Mouse (Mus musculus) C2C12 (cell line): ENCODE results near the gene Tspan14. TPM values are rescaled to one million over a fixed set of nuclear protein-coding genes. Genes with fewer than 3 reads are reported as not detected.

Experiments used
- H3K27me3 ChIP-seq: one replicate; pipeline ENCODE4 v1.6.1; 2011; ENCODE audit not compliant: control insufficient read depth, insufficient read depth, insufficient read length
- H3K36me3 ChIP-seq: one replicate; pipeline ENCODE4 v1.6.1; 2011; ENCODE audit not compliant: control insufficient read depth, insufficient read depth
- H3K4me3 ChIP-seq: one replicate; pipeline ENCODE4 v1.5.1; 2011; ENCODE audit warnings: mild to moderate bottlenecking, control low read depth; ENCODE audit not compliant: poor library complexity, insufficient read depth, severe bottlenecking
- H3K79me2 ChIP-seq: one replicate; pipeline ENCODE4 v1.6.1; 2011; ENCODE audit not compliant: control insufficient read depth, insufficient read depth
- H3K79me3 ChIP-seq: one replicate; pipeline ENCODE4 v1.6.1; 2011; ENCODE audit warnings: low read depth, control low read depth
- H3ac ChIP-seq: one replicate; pipeline ENCODE3; 2011; ENCODE audit warnings: low read depth; ENCODE audit not compliant: control insufficient read depth, insufficient read length
- CEBPB ChIP-seq: IDR thresholded peaks from one replicate; pipeline ENCODE4 v1.6.1; 2011; ENCODE audit warnings: low read depth, mild to moderate bottlenecking, control low read depth, moderate library complexity
- CTCF ChIP-seq: IDR thresholded peaks from one replicate; pipeline ENCODE4 v1.5.1; 2011; ENCODE audit not compliant: control insufficient read depth, insufficient read depth, insufficient read length
- FOSL1 ChIP-seq: IDR thresholded peaks from one replicate; pipeline ENCODE4 v1.8.0; 2011; ENCODE audit warnings: mild to moderate bottlenecking, low read length; ENCODE audit not compliant: poor library complexity, insufficient read depth, severe bottlenecking
- MAX ChIP-seq: IDR thresholded peaks from one replicate; pipeline ENCODE4 v1.6.1; 2011; ENCODE audit warnings: mild to moderate bottlenecking, control low read depth
- MYOD1 ChIP-seq: IDR thresholded peaks from one replicate; pipeline ENCODE4 v1.6.1; 2011; ENCODE audit warnings: low read depth; ENCODE audit not compliant: control insufficient read depth, insufficient read length
- MYOG ChIP-seq: IDR thresholded peaks from one replicate; pipeline ENCODE4 v1.6.1; 2011; ENCODE audit not compliant: control insufficient read depth, insufficient read length; ENCODE audit errors: extremely low read depth
- USF1 ChIP-seq: IDR thresholded peaks from one replicate; pipeline ENCODE4 v1.6.1; 2011; ENCODE audit warnings: low read depth, mild to moderate bottlenecking, control low read depth, moderate library complexity
- polyA plus RNA-seq: library from polyadenylated mRNA; unstranded; fragments of >200 nt; fragmentation: generic; extraction: Trizol; gene quantifications from one replicate; pipeline ENCODE4 v1.2.1, GENCODE M21; 2012; ENCODE audit warnings: missing spikeins

Tspan14 gene
- polyA plus RNA-seq, 1 experiment: 41.5 TPM

GRCm38 (mm10) chr14:40966862-40967597 is 423 bp upstream of the Tspan14 start:
- H3ac ChIP-seq: peak overlapping the region; percentile 60
- TF ChIP-seq CTCF (no peak), MAX (no peak), FOSL1 (no peak), MYOG (no peak), CEBPB (no peak)
- H3K79me2 ChIP-seq: peaks cover 45% of the 10 kb centered on the region
- H3K27me3 ChIP-seq: no peaks in the 10 kb centered on the region
- H3K4me3 ChIP-seq: peak overlapping the region; percentile 69
- H3K79me3 ChIP-seq: peaks cover 39% of the 10 kb centered on the region
- no peaks in the 10 kb centered on the region for H3K36me3 ChIP-seq

DNA sequence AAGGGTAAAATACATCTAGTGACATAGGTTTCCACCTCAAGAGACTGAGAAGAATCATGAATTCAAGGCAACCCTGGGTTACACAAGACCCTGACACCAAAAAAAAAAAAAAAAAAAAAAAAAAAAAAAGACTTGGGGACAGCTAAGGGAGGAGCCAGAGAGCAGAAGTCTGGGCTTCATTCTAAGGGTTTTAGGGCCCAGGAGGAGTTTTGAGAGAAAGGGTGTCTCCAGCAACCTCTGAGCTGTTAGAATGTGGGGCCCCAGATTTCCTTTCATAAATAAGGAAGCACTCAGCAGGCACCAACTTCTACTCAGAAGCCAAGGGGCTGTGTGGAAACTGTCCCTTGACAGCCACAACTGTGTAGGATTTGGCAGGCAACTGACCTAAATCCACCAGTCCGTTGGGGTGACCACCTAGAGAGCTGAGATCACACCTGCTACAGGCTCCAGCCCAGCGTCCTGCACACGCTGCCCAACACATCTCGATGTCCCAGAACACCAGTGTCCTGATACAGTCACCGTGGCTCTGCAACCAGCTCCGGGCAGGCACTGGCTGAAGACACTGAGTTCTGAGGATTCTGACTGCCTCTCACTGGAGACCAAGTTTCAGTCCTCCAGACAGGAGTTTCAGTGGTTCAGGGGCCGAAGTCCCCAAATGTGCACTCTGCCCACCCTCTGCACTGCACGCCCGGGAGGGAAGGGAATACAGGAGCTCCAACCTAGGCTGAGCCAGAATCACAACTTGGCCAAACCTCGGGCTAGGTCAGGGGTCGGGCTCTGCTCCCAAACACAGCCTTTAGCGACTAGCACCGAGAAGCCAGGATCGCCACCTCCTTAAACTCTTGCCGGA is 875 bp downstream of the Tspan14 start:
- Histone ChIP-seq H3K36me3 (no peaks in the 10 kb centered on the region), H3K27me3 (no peaks in the 10 kb centered on the region), H3K79me2 (peaks cover 52% of the 10 kb centered on the region), H3ac (peak overlapping the region; percentile 100), H3K4me3 (peak overlapping the region; percentile 69), H3K79me3 (peaks cover 43% of the 10 kb centered on the region)
- no peak for TF ChIP-seq CTCF
- TF ChIP-seq CEBPB: no peak
- TF ChIP-seq FOSL1: no peak
- no peak for TF ChIP-seq MYOG
- TF ChIP-seq USF1: no peak
- no peak for TF ChIP-seq MAX
- TF ChIP-seq MYOD1: no peak

- Histone ChIP-seq H3K36me3 (peaks cover 1% of the 10 kb centered on the region), H3K4me3 (no peak overlapping the region), H3ac (no peak overlapping the region), H3K79me3 (peaks cover 51% of the 10 kb centered on the region), H3K27me3 (no peaks in the 10 kb centered on the region), H3K79me2 (peaks cover 61% of the 10 kb centered on the region)
- TF ChIP-seq CEBPB (no peak), MAX (no peak), MYOD1 (no peak), MYOG (no peak), FOSL1 (no peak), USF1 (no peak), CTCF (no peak)
Measured at GRCm38 (mm10) chr14:40964881-40965280, 1.7 kb downstream of the Tspan14 start.

DNA sequence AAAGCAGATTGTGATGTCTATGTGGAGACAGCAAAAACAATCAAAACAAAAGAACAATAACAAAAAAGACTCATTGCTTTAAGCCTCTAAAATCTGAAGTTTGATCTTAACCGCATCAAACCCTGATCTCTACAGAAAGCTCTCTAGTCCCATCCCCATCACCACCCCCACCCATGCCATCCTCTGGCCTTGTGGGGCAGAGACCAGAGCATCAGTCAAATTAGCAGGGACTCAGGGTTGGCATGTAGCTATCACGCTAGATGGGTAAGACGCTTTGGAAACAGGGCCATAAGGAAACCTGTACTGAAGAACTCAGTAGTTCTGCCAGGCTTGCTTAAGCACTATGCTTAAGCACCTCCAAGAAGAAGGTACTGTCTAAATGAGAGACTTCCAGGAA is 2.4 kb downstream of the Tspan14 start:
- TF ChIP-seq MAX (no peak), FOSL1 (no peak), MYOG (no peak), USF1 (no peak), CTCF (no peak), CEBPB (no peak), MYOD1 (no peak)
- peaks cover 7% of the 10 kb centered on the region for H3K36me3 ChIP-seq
- no peak overlapping the region for H3K4me3 ChIP-seq
- peaks cover 67% of the 10 kb centered on the region for H3K79me2 ChIP-seq
- H3ac ChIP-seq: no peak overlapping the region
- H3K27me3 ChIP-seq: no peaks in the 10 kb centered on the region
- H3K79me3 ChIP-seq: peaks cover 57% of the 10 kb centered on the region

GRCm38 (mm10) chr14:40963501-40964213 is 3.0 kb downstream of the Tspan14 start:
- Histone ChIP-seq H3K36me3 (peaks cover 8% of the 10 kb centered on the region), H3ac (no peak overlapping the region), H3K27me3 (no peaks in the 10 kb centered on the region), H3K4me3 (no peak overlapping the region), H3K79me3 (peaks cover 63% of the 10 kb centered on the region), H3K79me2 (peaks cover 73% of the 10 kb centered on the region)
- TF ChIP-seq MAX: no peak
- no peak for TF ChIP-seq CTCF
- no peak for TF ChIP-seq FOSL1
- no peak for TF ChIP-seq CEBPB
- TF ChIP-seq USF1: peak; percentile 16
- no peak for TF ChIP-seq MYOD1
